Mouse (Mus musculus) bone marrow macrophage, adult 2 months (primary cell): ENCODE measurements around the gene Alk.

Experiments used
- CTCF ChIP-seq: IDR thresholded peaks from 2 replicates; pipeline ENCODE4 v1.5.1; 2012; ENCODE audit warnings: low read depth, mild to moderate bottlenecking, low read length, moderate library complexity
- POLR2A ChIP-seq: IDR thresholded peaks from 2 replicates; pipeline ENCODE4 v1.6.1; 2012; ENCODE audit warnings: mild to moderate bottlenecking, low read depth, low read length, borderline replicate concordance

DNA sequence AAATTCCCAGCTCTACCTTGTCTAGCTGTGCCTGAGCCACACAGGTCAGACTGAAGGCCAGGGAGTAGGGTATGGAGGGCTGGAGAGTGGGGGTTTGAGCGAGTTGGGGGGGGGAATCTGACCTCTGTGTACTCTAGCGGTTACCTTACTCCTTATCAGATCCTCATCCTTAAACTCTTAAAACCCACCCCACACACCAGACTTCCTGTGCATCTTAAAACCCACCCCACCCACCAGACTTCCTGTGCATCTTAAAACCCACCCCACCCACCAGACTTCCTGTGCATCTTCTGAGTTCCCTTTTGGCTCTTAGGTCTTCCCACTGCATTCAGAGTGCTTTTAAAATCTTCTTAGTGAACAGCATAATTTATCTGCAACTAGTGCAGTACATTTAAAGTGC lies 422.0 kb downstream of the Alk start:
- TF ChIP-seq CTCF (no peak), POLR2A (no peak)
